Mouse (Mus musculus) neural tube, embryonic 12.5 days (tissue): ENCODE results near the gene Rnf121. TPM values are rescaled to one million over a fixed set of nuclear protein-coding genes. Genes with fewer than 3 reads are reported as not detected.

Source experiments
- ATAC-seq: fragments of 200-750 bp; cut with Nextera tagmentation; 2 replicates; pipeline ENCODE4 v1.8.0; 2017; ENCODE audit warnings: low read depth, mild to moderate bottlenecking, moderate TSS enrichment, moderate library complexity; ENCODE audit not compliant: low FRiP score
- H3K27ac ChIP-seq: fragments of 300-500 bp; sonication (generic); 2 replicates; pipeline ENCODE4 v1.5.1; 2016
- H3K27me3 ChIP-seq: fragments of 300-500 bp; sonication (generic); replicated peaks from 2 replicates; pipeline ENCODE4 v1.6.1; 2016; ENCODE audit warnings: mild to moderate bottlenecking
- H3K36me3 ChIP-seq: fragments of 300-500 bp; sonication (generic); 2 replicates; pipeline ENCODE4 v1.6.1; 2016; ENCODE audit warnings: mild to moderate bottlenecking
- H3K4me1 ChIP-seq: fragments of 300-500 bp; sonication (generic); 2 replicates; pipeline ENCODE4 v1.6.1; 2016
- H3K4me2 ChIP-seq: fragments of 300-500 bp; sonication (generic); replicated peaks from 2 replicates; pipeline ENCODE4 v1.6.1; 2016; ENCODE audit warnings: mild to moderate bottlenecking
- H3K4me3 ChIP-seq: fragments of 300-500 bp; sonication (generic); 2 replicates; pipeline ENCODE4 v1.5.1; 2016
- H3K9ac ChIP-seq: fragments of 300-500 bp; sonication (generic); 2 replicates; pipeline ENCODE4 v1.6.1; 2016; ENCODE audit warnings: mild to moderate bottlenecking
- H3K9me3 ChIP-seq: fragments of 300-500 bp; sonication (generic); 2 replicates; pipeline ENCODE4 v1.6.1; 2016; ENCODE audit warnings: mild to moderate bottlenecking
- WGBS: fragments of 180-500 bp; shearing (Covaris S2); methylation state at CpG from one replicate; pipeline ENCODE4 v1.1.7; 2016; 5-methylcytosine and 5-hydroxymethylcytosine counted together
- polyA plus RNA-seq: library from polyadenylated mRNA; unstranded; fragments of >200 nt; fragmentation: Nextera tagmentation; extraction: Ambion mirVana; gene quantifications from 2 replicates; pipeline ENCODE4 v1.2.1, GENCODE M21; 2016

Gene Rnf121
- polyA plus RNA-seq, 1 experiment from 2014 or later, result 30.2 TPM

DNA sequence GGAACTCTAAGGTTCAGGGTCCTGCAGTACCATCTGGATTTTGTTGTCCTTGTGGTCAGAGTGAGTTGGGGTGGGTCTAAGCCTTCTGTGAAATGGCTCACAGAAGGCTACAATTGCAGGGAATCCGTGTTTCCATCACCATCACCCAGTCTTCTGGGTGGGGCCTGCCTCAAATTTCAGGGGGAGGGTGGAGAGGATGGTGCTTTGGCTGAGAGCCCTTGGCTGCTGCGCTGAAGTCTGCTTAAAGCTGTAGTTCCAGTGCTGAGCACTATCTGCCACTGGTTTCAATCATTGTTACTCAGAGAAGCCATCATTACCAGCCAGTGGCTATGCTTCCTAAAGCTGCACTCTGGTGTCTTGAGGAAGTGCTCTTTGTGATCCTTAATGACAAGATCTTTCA lies 90.8 kb downstream of the Rnf121 start:
- H3K27ac ChIP-seq, result no peak overlapping the region
- peaks cover 7% of the 10 kb centered on the region for H3K36me3 ChIP-seq
- no peak overlapping the region for H3K4me3 ChIP-seq
- WGBS, result 58% methylated on average over 2 of the region's 2 CpGs
- H3K4me2 ChIP-seq, result no peak overlapping the region
- no peak overlapping the region for H3K9ac ChIP-seq
- no peak for ATAC-seq
- no peaks in the 10 kb centered on the region for H3K27me3 ChIP-seq
- no peaks in the 10 kb centered on the region for H3K9me3 ChIP-seq
- peaks cover 34% of the 10 kb centered on the region for H3K4me1 ChIP-seq

DNA sequence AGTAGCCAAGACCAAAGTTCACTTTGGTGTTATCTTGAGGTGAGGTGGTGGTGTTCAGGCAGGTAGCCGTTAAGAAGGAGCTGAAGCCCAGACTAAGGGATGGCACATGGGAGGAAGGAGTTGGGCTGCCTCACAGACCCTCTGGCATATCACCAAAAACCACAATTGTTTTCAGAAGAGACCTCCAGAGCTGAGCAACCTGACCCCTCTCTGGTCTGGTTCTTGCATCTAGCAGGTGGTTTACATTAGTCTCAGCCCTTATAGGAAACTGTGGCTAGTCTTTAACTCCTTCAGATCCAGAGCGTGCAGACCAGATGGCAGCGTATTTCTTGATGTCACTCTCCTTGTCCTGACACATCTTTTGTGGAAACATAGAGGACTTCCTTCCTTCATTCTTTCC lies 91.5 kb downstream of the Rnf121 start:
- H3K4me1 ChIP-seq, result peaks cover 40% of the 10 kb centered on the region
- WGBS, result 80% methylated on average over 3 of the region's 3 CpGs
- no peak overlapping the region for H3K4me3 ChIP-seq
- H3K9me3 ChIP-seq, result no peaks in the 10 kb centered on the region
- no peaks in the 10 kb centered on the region for H3K27me3 ChIP-seq
- ATAC-seq, result no peak
- no peak overlapping the region for H3K27ac ChIP-seq
- H3K36me3 ChIP-seq, result peaks cover 3% of the 10 kb centered on the region
- H3K4me2 ChIP-seq, result peak overlapping the region; percentile 14; the same call in 1 of the 2 replicates
- H3K9ac ChIP-seq, result no peak overlapping the region

DNA sequence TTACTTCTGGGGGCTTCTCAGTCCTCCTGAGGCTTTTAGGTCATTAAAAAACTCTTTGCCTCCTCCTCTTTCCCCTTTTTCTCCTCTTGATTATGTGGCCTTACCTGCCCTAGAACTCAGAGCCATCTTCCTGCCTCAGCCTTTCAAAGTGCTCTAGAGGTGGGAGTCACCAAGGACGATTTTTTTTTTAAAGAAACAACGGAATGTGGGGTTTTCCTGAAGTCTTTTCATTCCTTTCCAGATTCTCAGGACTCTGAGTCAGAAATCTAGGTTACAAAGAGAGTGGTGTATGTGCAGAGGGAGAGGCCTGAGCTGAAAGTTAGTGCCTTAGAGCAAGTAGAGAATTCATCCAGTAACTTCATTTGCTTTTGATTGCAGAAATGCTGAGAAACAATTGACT lies 93.5 kb downstream of the Rnf121 start:
- H3K4me3 ChIP-seq, result peak overlapping the region; percentile 72; the same call in 1 of the 2 replicates
- H3K4me2 ChIP-seq, result peak overlapping the region; percentile 80
- H3K9me3 ChIP-seq, result no peaks in the 10 kb centered on the region
- 57% methylated on average over 2 of the region's 2 CpGs for WGBS
- no peaks in the 10 kb centered on the region for H3K36me3 ChIP-seq
- peak overlapping the region; percentile 97 for H3K27ac ChIP-seq
- no peak for ATAC-seq
- H3K27me3 ChIP-seq, result no peaks in the 10 kb centered on the region
- H3K9ac ChIP-seq, result peak overlapping the region; percentile 94
- H3K4me1 ChIP-seq, result peaks cover 42% of the 10 kb centered on the region

DNA sequence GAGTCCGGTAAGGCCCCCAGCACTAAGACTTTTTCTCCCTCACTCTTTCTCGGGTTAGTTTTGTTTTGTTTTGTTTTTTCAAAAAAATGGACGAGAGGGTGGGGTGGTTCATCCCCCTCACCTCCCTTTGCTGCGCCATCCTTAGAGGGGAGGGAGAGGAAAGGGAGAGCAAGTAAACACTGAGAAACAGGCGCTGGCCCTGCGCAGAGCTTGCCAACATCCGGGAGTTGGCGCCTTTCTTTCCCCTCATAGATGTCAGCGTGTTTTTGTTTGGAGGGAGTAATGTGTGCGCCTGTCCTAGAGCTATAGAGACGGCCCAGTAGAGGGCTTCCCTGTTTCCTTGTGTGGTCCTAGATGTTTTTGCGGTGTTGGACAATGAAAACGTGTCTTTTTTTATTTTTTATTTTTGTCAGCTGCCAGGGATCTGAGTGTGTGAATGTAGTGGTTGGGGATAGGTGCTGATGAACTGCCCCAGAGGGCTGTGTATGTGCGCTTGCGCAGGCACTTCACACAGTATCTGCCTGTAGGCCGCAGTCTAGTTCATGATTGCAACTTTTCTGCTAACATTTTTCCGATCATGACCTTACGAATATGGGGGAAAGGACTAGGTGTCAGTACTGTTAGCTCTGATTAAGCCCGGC lies 94.3 kb downstream of the Rnf121 start:
- Histone ChIP-seq H3K9ac (peak overlapping the region; percentile 94), H3K27ac (peak overlapping the region; percentile 97), H3K4me1 (peaks cover 42% of the 10 kb centered on the region), H3K9me3 (no peaks in the 10 kb centered on the region), H3K36me3 (no peaks in the 10 kb centered on the region), H3K4me2 (peak overlapping the region; percentile 80), H3K4me3 (peak overlapping the region; percentile 72), H3K27me3 (no peaks in the 10 kb centered on the region)
- WGBS, result 8% methylated on average over 19 of the region's 19 CpGs
- ATAC-seq, result peak; percentile 73

DNA sequence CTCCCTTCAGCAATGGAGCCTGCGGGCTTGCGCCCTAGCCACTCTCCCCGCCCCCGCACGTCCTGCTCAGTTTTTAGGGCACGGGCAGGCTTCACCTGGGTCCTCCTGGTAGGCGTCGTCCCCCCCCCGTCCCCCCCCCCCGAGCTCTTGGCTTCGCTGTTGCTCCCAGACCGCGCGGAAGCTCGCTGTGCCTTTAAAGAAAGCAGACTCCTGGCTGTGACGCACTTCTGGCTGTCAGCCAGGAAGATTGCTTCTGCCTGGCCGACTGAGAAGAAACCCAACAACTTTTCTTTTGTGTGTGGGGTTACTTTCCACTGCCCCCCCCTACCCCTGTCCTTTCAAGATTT lies 94.9 kb downstream of the Rnf121 start:
- Histone ChIP-seq H3K27me3 (no peaks in the 10 kb centered on the region), H3K9ac (peak overlapping the region; percentile 94), H3K36me3 (no peaks in the 10 kb centered on the region), H3K27ac (peak overlapping the region; percentile 97), H3K4me3 (peak overlapping the region; percentile 72), H3K9me3 (no peaks in the 10 kb centered on the region), H3K4me2 (peak overlapping the region; percentile 80), H3K4me1 (peaks cover 42% of the 10 kb centered on the region)
- WGBS, result under 1% methylated on average over 8 of the region's 17 CpGs
- ATAC-seq, result peak; percentile 81

DNA sequence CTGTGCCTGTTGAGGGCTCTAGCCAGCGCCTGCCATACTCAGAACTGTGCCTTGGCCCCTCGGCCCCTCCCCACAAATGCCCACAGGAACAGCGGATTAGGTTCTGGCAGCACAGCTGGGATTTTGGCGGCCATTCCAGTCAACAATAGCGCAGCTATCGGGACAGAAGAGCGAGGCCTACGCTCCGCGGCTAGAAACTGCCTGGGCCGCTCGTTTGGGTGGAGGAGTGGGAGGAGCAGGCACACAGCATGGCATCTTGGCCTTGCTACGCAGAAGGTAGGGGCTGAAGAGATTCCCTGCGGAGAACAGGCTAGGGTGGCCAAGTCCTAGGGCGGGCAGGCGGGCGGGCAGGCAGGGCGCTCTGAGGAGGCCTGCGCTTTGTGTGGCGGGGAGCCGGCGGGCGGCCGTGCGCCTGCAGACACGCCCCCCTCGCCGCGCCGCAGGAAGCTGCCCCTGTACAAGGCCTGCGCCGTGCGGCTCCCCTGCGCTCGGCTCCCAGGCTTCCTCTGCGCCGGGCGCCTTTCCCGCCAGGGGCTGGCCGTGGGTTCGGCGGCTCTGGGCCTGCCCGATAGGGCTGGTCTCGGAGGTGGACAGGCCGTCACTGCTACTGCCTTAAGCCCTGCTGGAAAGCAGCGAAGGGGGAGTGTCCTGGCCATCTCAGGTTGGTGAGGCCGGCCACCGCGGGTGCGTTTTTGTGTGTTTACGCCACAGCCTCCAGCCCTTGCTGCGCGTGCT lies 95.4 kb downstream of the Rnf121 start:
- Histone ChIP-seq H3K9me3 (no peaks in the 10 kb centered on the region), H3K36me3 (no peaks in the 10 kb centered on the region), H3K4me3 (peak overlapping the region; percentile 72), H3K9ac (peak overlapping the region; percentile 94), H3K4me2 (peak overlapping the region; percentile 80), H3K4me1 (peaks cover 42% of the 10 kb centered on the region), H3K27ac (peak overlapping the region; percentile 97), H3K27me3 (no peaks in the 10 kb centered on the region)
- under 1% methylated on average over 53 of the region's 53 CpGs for WGBS
- ATAC-seq, result peak; percentile 90

Other genes starting within 250 kb of the Rnf121 start
- 1.9 and 2.4 TPM in 2 replicates for gene Phox2a, start 247.2 kb downstream of the Rnf121 start, polyA plus RNA-seq
- 34.9 and 37.7 TPM in 2 replicates for gene Inppl1, start 227.2 kb downstream of the Rnf121 start, polyA plus RNA-seq
- 1.2 and 1.3 TPM in 2 replicates for gene Folr2, start 208.3 kb downstream of the Rnf121 start, polyA plus RNA-seq
- gene Anapc15, start 201.8 kb downstream of the Rnf121 start, polyA plus RNA-seq, result 86.0 and 89.1 TPM in 2 replicates
- gene Folr1, start 194.7 kb downstream of the Rnf121 start, polyA plus RNA-seq, result 1.0 TPM in 1 of 2 replicates, not detected in the other
- 134 and 137 TPM in 2 replicates for gene Lamtor1, start 159.6 kb downstream of the Rnf121 start, polyA plus RNA-seq
- gene Tomt, start 159.1 kb downstream of the Rnf121 start, polyA plus RNA-seq, result 0.56 and 0.74 TPM in 2 replicates
- 5.0 and 6.3 TPM in 2 replicates for gene Lrrc51, start 131.6 kb downstream of the Rnf121 start, polyA plus RNA-seq
- gene Numa1, start 131.4 kb downstream of the Rnf121 start, polyA plus RNA-seq, result 82.7 and 86.1 TPM in 2 replicates
- gene Il18bp, start 46.8 kb downstream of the Rnf121 start, polyA plus RNA-seq, result 4.1 and 5.3 TPM in 2 replicates
- 32.4 and 34.2 TPM in 2 replicates for gene Xndc1, start within 50 bp of the Rnf121 start, polyA plus RNA-seq
- gene Xntrpc, start 244 bp upstream of the Rnf121 start, polyA plus RNA-seq, result 2.5 and 2.6 TPM in 2 replicates
- gene Trpc2, start 17.6 kb upstream of the Rnf121 start, polyA plus RNA-seq, result 0.60 and 1.4 TPM in 2 replicates
- 3.3 and 4.6 TPM in 2 replicates for gene Art1, start 36.3 kb upstream of the Rnf121 start, polyA plus RNA-seq
- gene Art5, start 44.0 kb upstream of the Rnf121 start, polyA plus RNA-seq, result 2.3 and 2.6 TPM in 2 replicates
- gene Chrna10, start 51.4 kb upstream of the Rnf121 start, polyA plus RNA-seq, result not detected in 2 replicates
- 33.1 and 34.8 TPM in 2 replicates for gene Nup98, start 144.7 kb upstream of the Rnf121 start, polyA plus RNA-seq
- gene Pgap2, start 144.7 kb upstream of the Rnf121 start, polyA plus RNA-seq, result 45.7 and 46.1 TPM in 2 replicates
- 28.2 and 28.3 TPM in 2 replicates for gene Rhog, start 190.6 kb upstream of the Rnf121 start, polyA plus RNA-seq
- 10.5 and 13.6 TPM in 2 replicates for gene Stim1, start 202.3 kb upstream of the Rnf121 start, polyA plus RNA-seq